Mouse (Mus musculus) MEL (cell line): Measurements from ENCODE around the gene Iqsec1. TPM values are rescaled to one million over a fixed set of nuclear protein-coding genes. Genes with fewer than 3 reads are reported as not detected.

Experiments used
- DNase-seq: peaks from one replicate; pipeline ENCODE4 v3.0.0; 2011; ENCODE audit warnings: low read depth, low spot score
- H3K27ac ChIP-seq: 2 replicates; pipeline ENCODE4 v1.5.1; 2012; ENCODE audit warnings: low read depth, mild to moderate bottlenecking, control low read depth, low read length, moderate library complexity; ENCODE audit not compliant: control insufficient read depth
- H3K27me3 ChIP-seq, 2 experiments: fragments of 150-350 bp in 1 of 2; sonication (generic) in 1 of 2; 2 replicates each; pipeline ENCODE4 v1.6.1; 2012; ENCODE audit warnings: low read length in 2 of 2, mild to moderate bottlenecking in 2 of 2, improper control_type of control experiment in 1 of 2, moderate library complexity in 1 of 2; ENCODE audit not compliant: insufficient read depth in 2 of 2, control insufficient read depth in 1 of 2
- H3K36me3 ChIP-seq, 2 experiments: 2 replicates each; pipeline ENCODE4 v1.6.1; 2012 to 2014; ENCODE audit warnings: low read length in 2 of 2, improper control_type of control experiment in 1 of 2, inconsistent platforms in 1 of 2, mild to moderate bottlenecking in 1 of 2; ENCODE audit not compliant: insufficient read depth in 2 of 2, control insufficient read depth in 1 of 2
- H3K4me1 ChIP-seq, 2 experiments: fragments of 150-350 bp in 1 of 2; sonication (generic) in 1 of 2; 2 replicates each; pipeline ENCODE4 v1.6.1; 2012; ENCODE audit warnings: low read length in 2 of 2, improper control_type of control experiment in 1 of 2, mild to moderate bottlenecking in 1 of 2; ENCODE audit not compliant: insufficient read depth in 2 of 2, control insufficient read depth in 1 of 2
- H3K4me3 ChIP-seq, 2 experiments: fragments of 150-350 bp in 1 of 2; sonication (generic) in 1 of 2; 2 replicates each; pipeline ENCODE4 v1.5.1; 2012; ENCODE audit warnings: low read depth in 2 of 2, low read length in 2 of 2, mild to moderate bottlenecking in 2 of 2, moderate library complexity in 2 of 2, control low read depth in 1 of 2, improper control_type of control experiment in 1 of 2; ENCODE audit not compliant: control insufficient read depth in 1 of 2, insufficient read depth in 1 of 2
- H3K79me2 ChIP-seq: 2 replicates; pipeline ENCODE4 v1.6.1; 2012; ENCODE audit warnings: mild to moderate bottlenecking, low read length, moderate library complexity; ENCODE audit not compliant: control insufficient read depth, poor library complexity, insufficient read depth
- H3K9ac ChIP-seq: 2 replicates; pipeline ENCODE4 v1.6.1; 2012; ENCODE audit warnings: low read depth, mild to moderate bottlenecking, control low read depth, low read length, moderate library complexity; ENCODE audit not compliant: control insufficient read depth, poor library complexity, severe bottlenecking
- H3K9me3 ChIP-seq: fragments of 150-350 bp; sonication (generic); replicated peaks from 2 replicates; pipeline ENCODE4 v1.6.1; 2012; ENCODE audit warnings: mild to moderate bottlenecking, low read length, improper control_type of control experiment, moderate library complexity; ENCODE audit not compliant: insufficient read depth
- BHLHE40 ChIP-seq: IDR thresholded peaks from 2 replicates; pipeline ENCODE4 v1.6.1; 2012; ENCODE audit warnings: low read depth, mild to moderate bottlenecking, inconsistent platforms, low read length, improper control_type of control experiment, borderline replicate concordance
- CTCF ChIP-seq, 3 experiments: IDR thresholded peaks in 2 of 3; conservative IDR thresholded peaks in 1 of 3; 2 replicates each; pipeline ENCODE4 v1.5.1; 2011 to 2012; ENCODE audit warnings: low read length in 3 of 3, low read depth in 2 of 3, mild to moderate bottlenecking in 2 of 3, improper control_type of control experiment in 1 of 3, inconsistent platforms in 1 of 3, mixed read lengths in 1 of 3, moderate library complexity in 1 of 3; ENCODE audit not compliant: control insufficient read depth in 1 of 3, insufficient read depth in 1 of 3, poor library complexity in 1 of 3, severe bottlenecking in 1 of 3
- EP300 ChIP-seq, 2 experiments: IDR thresholded peaks; 2 replicates each; pipeline ENCODE4 v1.6.1; 2011; ENCODE audit warnings: improper control_type of control experiment in 2 of 2, low read length in 2 of 2, low read depth in 1 of 2, mild to moderate bottlenecking in 1 of 2
- ETS1 ChIP-seq: IDR thresholded peaks from 2 replicates; pipeline ENCODE4 v1.6.1; 2012; ENCODE audit warnings: low read depth, mild to moderate bottlenecking, inconsistent platforms, low read length, improper control_type of control experiment, moderate library complexity
- HCFC1 ChIP-seq: IDR thresholded peaks from 2 replicates; pipeline ENCODE4 v1.6.1; 2012; ENCODE audit warnings: low read depth, mild to moderate bottlenecking, inconsistent platforms, low read length, improper control_type of control experiment, moderate library complexity
- JUND ChIP-seq: IDR thresholded peaks from 2 replicates; pipeline ENCODE4 v1.6.1; 2011; ENCODE audit warnings: low read depth, mild to moderate bottlenecking, improper control_type of control experiment, low read length
- KAT2A ChIP-seq: conservative IDR thresholded peaks from 2 replicates; pipeline ENCODE4 v1.6.1; 2012; ENCODE audit warnings: low read depth, low read length, improper control_type of control experiment, inconsistent platforms
- MAFK ChIP-seq: IDR thresholded peaks from 2 replicates; pipeline ENCODE4 v1.6.1; 2011; ENCODE audit warnings: low read depth, mild to moderate bottlenecking, low read length, improper control_type of control experiment, borderline replicate concordance
- MAZ ChIP-seq: IDR thresholded peaks from 2 replicates; pipeline ENCODE4 v1.6.1; 2012; ENCODE audit warnings: low read depth, mild to moderate bottlenecking, inconsistent platforms, low read length, improper control_type of control experiment
- MXI1 ChIP-seq: IDR thresholded peaks from 2 replicates; pipeline ENCODE4 v1.6.1; 2011; ENCODE audit warnings: mild to moderate bottlenecking, low read depth, low read length, improper control_type of control experiment
- NRF1 ChIP-seq: IDR thresholded peaks from 2 replicates; pipeline ENCODE4 v1.6.1; 2014; ENCODE audit warnings: low read depth, mild to moderate bottlenecking, inconsistent platforms, low read length, improper control_type of control experiment, moderate library complexity; ENCODE audit not compliant: poor library complexity, insufficient read depth, severe bottlenecking
- RAD21 ChIP-seq: IDR thresholded peaks from 2 replicates; pipeline ENCODE4 v1.6.1; 2011; ENCODE audit warnings: mild to moderate bottlenecking, low read depth, low read length, improper control_type of control experiment
- RCOR1 ChIP-seq: IDR thresholded peaks from 2 replicates; pipeline ENCODE4 v1.6.1; 2012; ENCODE audit warnings: low read depth, mild to moderate bottlenecking, inconsistent platforms, low read length, improper control_type of control experiment
- SIN3A ChIP-seq: IDR thresholded peaks from 2 replicates; pipeline ENCODE4 v1.6.1; 2012; ENCODE audit warnings: low read length, improper control_type of control experiment, inconsistent platforms
- TBP ChIP-seq: IDR thresholded peaks from 2 replicates; pipeline ENCODE4 v1.8.0; 2011; ENCODE audit warnings: low read depth, low read length, improper control_type of control experiment
- ZC3H11A ChIP-seq: IDR thresholded peaks from 2 replicates; pipeline ENCODE4 v1.6.1; 2012; ENCODE audit warnings: low read depth, mild to moderate bottlenecking, inconsistent platforms, low read length, improper control_type of control experiment
- polyA plus RNA-seq, 2 experiments: library from polyadenylated mRNA; stranded (reverse) in 1 of 2; unstranded in 1 of 2; fragments of >175 nt in 1 of 2; fragments of >200 nt in 1 of 2; gene quantifications; 2 replicates each; pipeline versions ENCODE4 v1.2.1 to v1.2.4; 2012; ENCODE audit warnings: low replicate concordance in 2 of 2, low read depth in 1 of 2; ENCODE audit not compliant: insufficient read length in 2 of 2, insufficient read depth in 1 of 2, missing spikeins in 1 of 2
- total RNA-seq: library from RNA; depleted of rRNA; stranded (reverse); fragments of 300-350 nt; gene quantifications from 2 replicates; pipeline ENCODE4 v1.2.3, GENCODE M21; 2012

The Iqsec1 gene
- total and polyA plus RNA-seq, 3 experiments: 14.8 to 73.4 (median 30.8) TPM

DNA sequence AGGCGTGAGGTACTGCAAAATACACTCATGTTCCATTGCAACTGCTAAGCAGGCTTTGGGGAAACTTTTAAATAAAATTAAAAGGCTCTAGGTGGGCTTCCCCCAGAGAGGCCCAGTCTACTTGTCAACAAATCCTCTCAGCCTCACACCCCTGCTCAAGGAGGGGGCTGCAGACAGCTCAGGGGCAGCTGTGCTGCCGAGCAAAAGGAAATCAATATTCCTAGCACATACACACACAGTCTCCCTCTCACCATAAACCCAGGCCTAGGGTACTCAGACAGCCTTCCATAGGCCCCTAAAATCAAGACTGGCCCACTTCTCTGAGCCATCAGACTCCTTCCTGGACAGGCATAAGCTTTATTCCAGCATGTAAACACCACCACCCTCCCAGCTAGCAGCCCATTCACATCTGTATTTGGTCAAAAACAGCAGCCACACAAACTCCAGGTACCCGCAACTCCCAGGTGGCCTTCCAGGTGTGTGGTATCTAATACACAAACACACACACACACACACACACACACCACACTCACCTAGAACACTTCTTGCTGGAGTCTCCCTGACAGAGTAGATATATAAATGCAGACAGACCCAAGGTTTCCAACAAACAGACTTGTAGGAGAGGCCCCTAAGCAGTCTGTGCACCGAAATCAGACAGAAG lies 273.1 kb downstream of the Iqsec1 start:
- Histone ChIP-seq H3K4me1 (peaks cover 7 to 18% of the 10 kb centered on the region in 2 experiments; a peak in 3 of 4 replicates), H3K4me3 (peak overlapping the region; percentile 86 to 100), H3K9ac (peak overlapping the region; percentile 87), H3K27me3 (no peaks in the 10 kb centered on the region), H3K27ac (no peak overlapping the region), H3K36me3 (peaks cover 0 to 8% of the 10 kb centered on the region in 2 experiments; a peak in 2 of 4 replicates), H3K79me2 (peaks cover 14% of the 10 kb centered on the region), H3K9me3 (no peaks in the 10 kb centered on the region)
- TF ChIP-seq TBP (no peak), EP300 (IDR thresholded peaks at IDR 0.05; ENCODE audit: low read depth in 1 of 2, low read length in 2 of 2) (no peak)
- no peak for DNase-seq

GRCm38 (mm10) chr6:90713650-90714049 lies 274.8 kb downstream of the Iqsec1 start:
- Histone ChIP-seq H3K36me3 (peaks cover 0 to 17% of the 10 kb centered on the region in 2 experiments; a peak in 2 of 4 replicates), H3K9ac (no peak overlapping the region), H3K27ac (no peak overlapping the region), H3K27me3 (no peaks in the 10 kb centered on the region), H3K9me3 (no peaks in the 10 kb centered on the region), H3K4me3 (no peak overlapping the region), H3K4me1 (peaks cover 9 to 31% of the 10 kb centered on the region in 2 experiments; a peak in 3 of 4 replicates), H3K79me2 (peaks cover 16% of the 10 kb centered on the region)
- no peak for DNase-seq
- no peak for TF ChIP-seq JUND
- TF ChIP-seq NRF1: no peak
- TF ChIP-seq EP300 (IDR thresholded peaks at IDR 0.05; ENCODE audit: low read depth in 1 of 2, low read length in 2 of 2): no peak
- TF ChIP-seq SIN3A: no peak
- TF ChIP-seq ZC3H11A: no peak
- TF ChIP-seq RCOR1: no peak

DNA sequence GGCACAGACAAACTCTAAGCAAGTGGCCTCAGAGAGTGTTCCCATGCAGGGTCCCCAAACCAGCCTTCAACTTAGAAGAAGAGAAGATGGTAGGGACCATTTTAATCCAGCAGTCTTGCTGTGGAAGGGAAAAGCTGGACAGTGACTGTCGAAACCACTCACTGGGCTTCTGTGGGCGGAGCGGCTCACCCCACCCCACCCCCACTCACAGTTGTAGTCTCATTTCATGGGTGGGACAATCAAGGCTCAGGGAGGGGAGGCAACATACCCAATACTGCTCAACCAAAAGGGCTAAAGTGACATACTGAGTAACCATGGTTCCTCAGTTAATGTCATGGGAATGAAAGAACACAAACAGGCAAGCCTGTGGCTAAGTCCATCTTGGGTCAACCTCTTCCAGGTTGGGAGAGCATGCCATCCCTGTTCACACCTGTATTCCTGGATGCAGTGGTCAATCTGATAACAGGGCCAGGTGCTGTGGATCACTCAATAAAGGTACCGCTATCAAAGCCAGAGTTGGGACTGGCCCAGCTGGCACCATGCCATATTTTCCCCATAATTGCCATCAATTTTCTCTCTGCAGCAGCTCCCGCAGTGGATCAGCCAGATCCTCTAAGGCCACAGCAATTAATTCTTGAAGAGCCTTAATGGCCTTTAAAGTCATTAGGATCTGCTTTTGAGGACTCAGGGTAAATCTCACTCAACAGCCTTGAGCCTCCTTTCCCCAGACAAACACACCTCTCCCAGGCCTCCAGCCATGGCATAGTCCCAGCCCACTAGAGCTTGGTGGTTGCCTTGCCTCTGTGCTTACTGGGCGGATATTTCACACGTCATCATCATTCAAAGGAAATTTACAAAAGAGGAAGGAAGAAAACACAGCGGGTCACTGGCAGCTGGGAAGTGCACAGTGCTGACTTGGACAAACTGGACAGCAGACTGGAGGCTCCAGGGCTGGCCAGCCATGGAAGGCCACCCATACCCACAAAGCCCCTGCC lies 275.7 kb downstream of the Iqsec1 start:
- H3K79me2 ChIP-seq: peaks cover 21% of the 10 kb centered on the region
- no peak overlapping the region for H3K4me3 ChIP-seq
- 0 out of 2 replicates have a peak overlapping the region, but pooled peaks have one; percentile 9 for H3K27ac ChIP-seq
- DNase-seq: peak; percentile 74
- no peaks in the 10 kb centered on the region for H3K27me3 ChIP-seq
- peaks cover 0 to 19% of the 10 kb centered on the region in 2 experiments; a peak in 2 of 4 replicates for H3K36me3 ChIP-seq
- peaks cover 9 to 31% of the 10 kb centered on the region in 2 experiments; a peak in 3 of 4 replicates for H3K4me1 ChIP-seq
- no peaks in the 10 kb centered on the region for H3K9me3 ChIP-seq
- TF ChIP-seq RAD21: no peak
- no peak for TF ChIP-seq CTCF (IDR thresholded peaks at IDR 0.05 in 2 of 3, conservative IDR thresholded peaks at IDR 0.05 in 1 of 3; ENCODE audit: control insufficient read depth in 1 of 3, insufficient read depth in 1 of 3, low read depth in 2 of 3, low read length in 3 of 3, poor library complexity in 1 of 3, severe bottlenecking in 1 of 3)
- no peak for TF ChIP-seq MAZ
- no peak for TF ChIP-seq KAT2A
- peak; percentile 69; the same call in 1 of the 2 replicates for TF ChIP-seq ETS1
- TF ChIP-seq MAFK: no peak
- TF ChIP-seq SIN3A: peak; percentile 35; the same call in 1 of the 2 replicates
- peak; percentile 48; the same call in 1 of the 2 replicates for TF ChIP-seq MXI1
- no peak for TF ChIP-seq BHLHE40
- no peak for TF ChIP-seq HCFC1
- no peak overlapping the region for H3K9ac ChIP-seq
